Mouse (Mus musculus): ENCODE results near the gene Lmnb2.

Gene Lmnb2

GRCm38 (mm10) chr10:80900318-80901247 lies 17.5 kb downstream of the Lmnb2 start, which contains the start of gene Timm13:
Timm13 (minus strand) TSS chr10:80900969.
- in situ Hi-C loops (cut with MseI, MboI) = no loop called here

GRCm38 (mm10) chr10:80899591-80900317 lies 18.3 kb downstream of the Lmnb2 start:
- in situ Hi-C loops (cut with MseI, MboI) = no loop called here

DNA sequence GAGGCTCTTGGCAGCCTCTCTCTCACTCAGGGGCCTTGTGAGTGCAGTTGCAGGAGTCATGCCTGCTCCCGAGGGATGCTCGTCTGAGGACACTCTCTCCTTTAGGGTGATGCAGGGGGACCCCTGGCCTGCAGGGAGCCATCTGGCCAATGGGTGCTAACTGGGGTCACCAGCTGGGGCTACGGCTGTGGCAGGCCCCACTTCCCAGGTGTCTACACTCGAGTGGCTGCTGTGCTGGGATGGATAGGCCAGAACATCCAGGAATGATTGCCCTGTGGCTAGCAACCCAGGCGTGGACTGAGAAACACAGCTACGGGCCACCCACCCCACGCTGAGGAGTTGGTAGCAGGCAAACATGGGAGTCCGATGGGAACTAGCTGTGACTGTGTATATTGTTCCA lies 19.0 kb downstream of the Lmnb2 start:
- in situ Hi-C loops (cut with MseI, MboI) = no loop called here

GRCm38 (mm10) chr10:80897861-80898510 lies 20.1 kb downstream of the Lmnb2 start:
- in situ Hi-C loops (cut with MseI, MboI) = no loop called here

GRCm38 (mm10) chr10:80896581-80897485 lies 21.2 kb downstream of the Lmnb2 start:
- in situ Hi-C loops (cut with MseI, MboI) = no loop called here

DNA sequence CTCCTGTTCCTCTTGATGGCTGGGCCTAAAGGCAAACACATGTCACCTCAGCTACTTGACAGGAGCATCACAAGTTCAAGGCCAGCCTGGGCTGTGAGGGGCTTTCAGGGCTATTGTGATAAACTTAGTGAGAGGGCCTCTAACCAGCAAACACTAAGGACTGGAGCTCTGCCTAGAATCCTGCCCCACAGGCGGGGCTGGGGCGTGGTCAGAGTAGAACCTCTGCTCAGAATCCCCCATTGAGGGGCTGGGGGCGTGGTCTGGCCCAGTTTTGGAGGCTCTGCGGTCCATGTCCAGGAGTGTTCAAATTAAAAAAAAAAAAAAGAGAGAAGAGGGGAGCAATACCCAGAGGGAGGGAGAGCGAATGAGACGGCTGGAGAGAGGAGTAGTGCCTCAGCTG lies 22.3 kb downstream of the Lmnb2 start:
- in situ Hi-C loops (cut with MseI, MboI) = no loop called here

GRCm38 (mm10) chr10:80895100-80895499 lies 22.9 kb downstream of the Lmnb2 start:
- in situ Hi-C loops (cut with MseI, MboI) = no loop called here

- in situ Hi-C loops (cut with MseI, MboI) = no loop called here
These were observed 30.9 kb downstream of the Lmnb2 start for GRCm38 (mm10) chr10:80887181-80887580.

GRCm38 (mm10) chr10:80881301-80881700 lies 36.7 kb downstream of the Lmnb2 start:
- in situ Hi-C loops (cut with MseI, MboI) = loop anchor here in 1 of 2 experiments (5.0 kb wide), 1 partner anchor 59 kb away; no protein-coding TSS in a partner anchor

DNA sequence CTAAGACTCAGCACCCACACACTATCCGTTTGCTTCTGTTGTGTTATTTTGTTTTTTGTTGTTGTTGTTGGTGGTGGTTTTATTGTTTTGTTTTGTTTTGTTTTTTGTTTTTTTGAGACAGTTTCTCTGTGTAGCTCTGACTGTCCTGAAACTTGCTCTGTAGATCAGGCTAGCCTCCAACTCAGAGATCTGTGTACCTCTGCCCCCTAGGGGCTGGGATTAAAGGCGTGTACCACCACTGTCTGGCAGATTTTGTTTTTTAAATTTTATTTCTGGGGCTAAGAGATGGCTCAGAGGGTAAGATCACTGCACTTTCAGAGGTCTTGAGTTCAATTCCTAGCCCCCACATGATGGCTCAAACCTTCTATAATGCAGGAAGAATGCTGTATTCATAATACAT lies 37.1 kb downstream of the Lmnb2 start:
- in situ Hi-C loops (cut with MseI, MboI) = loop anchor here in 1 of 2 experiments (5.0 kb wide), 1 partner anchor 59 kb away; no protein-coding TSS in a partner anchor

- in situ Hi-C loops (cut with MseI, MboI) = loop anchor here in 1 of 2 experiments (5.0 kb wide), 1 partner anchor 58 kb away; no protein-coding TSS in a partner anchor
These were observed 37.9 kb downstream of the Lmnb2 start for GRCm38 (mm10) chr10:80880131-80880641.

- in situ Hi-C loops (cut with MseI, MboI) = loop anchor here (5.0 to 10.0 kb wide), 2 partner anchors 49 to 132 kb away; partner anchors contain the start of genes Ap3d1 (in 1 of the 2) and Oaz1 (in 1 of the 2)
These were observed 41.5 kb downstream of the Lmnb2 start for GRCm38 (mm10) chr10:80876594-80876993.

GRCm38 (mm10) chr10:80876028-80876427 lies 42.0 kb downstream of the Lmnb2 start:
- in situ Hi-C loops (cut with MseI, MboI) = loop anchor here (5.0 to 10.0 kb wide), 2 partner anchors 49 to 131 kb away; partner anchors contain the start of genes Ap3d1 (in 1 of the 2) and Oaz1 (in 1 of the 2)

GRCm38 (mm10) chr10:80874035-80874434 lies 44.0 kb downstream of the Lmnb2 start:
- in situ Hi-C loops (cut with MseI, MboI) = loop anchor here in 1 of 2 experiments (10.0 kb wide), 1 partner anchor 129 kb away; the partner anchor contains the start of gene Ap3d1

- in situ Hi-C loops (cut with MseI, MboI) = loop anchor here in 1 of 2 experiments (10.0 kb wide), 1 partner anchor 127 kb away; the partner anchor contains the start of gene Ap3d1
These were observed 46.5 kb downstream of the Lmnb2 start, which contains the start of gene Tmprss9 for GRCm38 (mm10) chr10:80871581-80871980. Tmprss9 (plus strand) TSS chr10:80871848.

GRCm38 (mm10) chr10:80870993-80871392 lies 47.1 kb downstream of the Lmnb2 start:
- in situ Hi-C loops (cut with MseI, MboI) = loop anchor here in 1 of 2 experiments (10.0 kb wide), 1 partner anchor 126 kb away; the partner anchor contains the start of gene Ap3d1

DNA sequence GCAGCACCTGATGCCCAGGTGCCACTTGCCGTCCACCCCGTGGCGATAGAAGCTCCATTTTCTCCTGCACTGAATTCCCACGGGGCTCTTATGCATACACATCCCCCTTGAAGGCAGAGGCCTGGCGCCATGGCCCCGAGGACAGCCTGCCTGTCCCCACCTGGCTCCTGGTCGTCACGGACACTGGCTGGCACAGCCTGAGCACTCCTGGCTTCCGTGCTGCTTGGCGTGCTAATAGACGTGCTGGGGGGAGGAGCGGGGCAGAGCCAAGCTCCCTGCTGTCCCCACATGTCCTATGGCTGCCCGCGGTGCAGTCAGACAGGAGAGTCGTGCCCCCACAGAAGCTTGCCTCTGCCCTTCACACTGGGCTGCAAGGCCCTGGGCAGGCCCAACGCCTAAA lies 53.6 kb downstream of the Lmnb2 start:
- in situ Hi-C loops (cut with MseI, MboI) = no loop called here

DNA sequence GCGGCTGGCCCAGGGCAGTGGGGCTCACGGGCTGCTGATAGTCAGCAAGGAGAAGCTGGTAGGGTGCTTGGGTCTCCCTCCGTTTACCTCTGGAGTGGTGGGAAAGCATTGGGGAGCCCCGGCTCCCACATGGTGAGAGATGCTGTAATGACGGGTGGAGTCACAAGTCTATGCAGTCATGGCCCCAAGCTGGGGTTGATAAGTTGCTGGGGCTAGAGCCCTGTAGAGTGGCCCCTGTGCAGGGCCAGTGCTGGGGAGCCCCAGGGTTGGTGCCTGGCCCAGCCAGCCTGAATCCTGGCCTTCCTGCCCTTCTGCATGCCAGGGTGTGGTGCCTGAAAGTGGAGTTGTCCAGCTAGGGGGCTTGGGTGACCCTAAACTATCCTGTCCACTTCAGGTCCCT lies 55.7 kb downstream of the Lmnb2 start:
- in situ Hi-C loops (cut with MseI, MboI) = no loop called here

GRCm38 (mm10) chr10:80858350-80858935 lies 59.6 kb downstream of the Lmnb2 start:
- in situ Hi-C loops (cut with MseI, MboI) = no loop called here
